Mouse (Mus musculus): ENCODE results near the gene Gm3173.
"Not testable (repeated sequence)": the region's sequence is repeated elsewhere in the genome, so short reads cannot be mapped to it uniquely, and the experiment has no call there.

GRCm38 (mm10) chr14:4403840-4404239 is 27.0 kb upstream of the Gm3173 start:
- not testable (repeated sequence) for TF ChIP-seq EP300, CTCF (IDR thresholded peaks at IDR 0.05)

Measured in lung, postnatal 0 days (tissue).